Mouse (Mus musculus) thymus, postnatal 10 days (tissue): ENCODE results near the gene Fam189a1.

Source experiments
- DNase-seq, 2 experiments: peaks; one replicate each; pipeline ENCODE4 v3.0.0; 2021; ENCODE audit warnings: low spot score in 2 of 2

Fam189a1 gene

DNA sequence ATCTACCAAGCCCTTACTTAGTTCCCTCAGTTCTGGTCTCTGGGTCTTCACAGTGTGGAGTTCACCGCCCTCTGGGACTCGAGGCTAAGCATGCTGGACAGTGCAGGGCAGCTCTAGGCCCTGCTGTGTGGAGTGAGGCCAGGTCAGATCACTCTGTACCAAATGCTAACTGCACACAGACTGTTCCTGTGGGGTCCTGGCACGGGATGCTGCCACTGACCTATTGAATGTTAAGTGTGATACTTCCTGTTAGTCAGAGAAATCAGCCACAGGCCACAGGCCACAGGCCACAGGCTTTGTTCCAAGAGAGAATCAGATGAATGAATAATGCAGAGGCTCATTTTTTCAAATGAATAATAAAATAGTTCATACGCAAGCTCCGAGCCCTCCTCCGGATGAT is 112.1 kb downstream of the Fam189a1 start:
- no peak for DNase-seq

DNA sequence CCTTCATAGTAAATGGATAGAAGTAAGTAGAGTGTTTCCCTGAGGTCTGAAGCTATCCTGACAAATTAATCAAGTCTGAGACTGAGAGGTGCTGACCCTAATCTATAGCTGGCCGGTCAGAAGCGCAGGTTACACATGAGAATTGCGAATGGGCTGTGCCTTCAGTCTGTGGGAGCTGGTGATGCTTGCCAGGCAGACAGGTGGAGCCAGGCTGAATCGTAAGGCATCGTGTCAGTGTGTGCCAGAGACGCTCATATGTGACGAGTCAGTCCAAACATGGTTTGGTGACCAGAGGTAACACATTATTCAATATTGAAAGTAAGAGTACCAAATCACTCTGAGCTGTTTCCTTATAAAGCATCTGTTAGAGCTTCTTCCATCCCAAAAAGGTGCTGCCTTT is 115.3 kb downstream of the Fam189a1 start:
- no peak for DNase-seq

DNA sequence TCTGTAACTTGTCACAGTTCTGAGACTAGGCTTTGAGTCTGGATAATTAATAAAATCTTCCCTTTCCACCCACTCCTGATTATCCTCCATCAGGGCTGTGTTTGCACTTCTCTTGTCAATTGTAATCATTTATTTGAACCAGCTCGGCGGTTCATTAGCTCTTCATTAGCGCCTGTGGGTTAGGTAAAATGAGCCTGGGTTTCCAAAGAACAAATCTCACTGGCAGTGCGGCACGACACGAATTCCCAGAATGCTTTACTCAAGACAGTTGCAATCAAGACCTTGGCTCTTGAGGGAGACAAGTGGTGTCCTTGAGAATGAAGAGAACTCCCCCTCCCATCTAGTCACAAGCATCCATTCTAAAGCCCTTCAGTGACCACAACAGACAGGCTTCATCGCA is 124.6 kb downstream of the Fam189a1 start:
- no peak for DNase-seq

DNA sequence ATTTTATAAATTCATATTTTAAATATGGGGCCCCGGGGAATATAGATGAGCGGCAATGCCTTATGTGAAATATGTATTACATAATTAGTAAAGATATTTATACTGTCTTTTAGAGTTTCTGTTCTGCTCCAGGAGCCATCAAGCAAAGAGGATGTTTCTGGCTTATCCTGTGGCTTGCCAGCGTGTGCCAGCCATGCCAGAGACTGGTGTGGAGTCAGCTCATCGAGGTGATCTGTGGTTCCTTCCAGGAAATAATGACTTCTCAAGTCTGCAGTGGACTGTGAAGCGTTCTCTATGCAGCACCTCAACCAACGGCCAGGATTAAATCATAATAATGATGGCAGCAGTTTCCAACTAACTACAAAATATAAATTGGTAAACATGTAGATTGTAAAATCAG is 125.2 kb downstream of the Fam189a1 start:
- no peak for DNase-seq

DNA sequence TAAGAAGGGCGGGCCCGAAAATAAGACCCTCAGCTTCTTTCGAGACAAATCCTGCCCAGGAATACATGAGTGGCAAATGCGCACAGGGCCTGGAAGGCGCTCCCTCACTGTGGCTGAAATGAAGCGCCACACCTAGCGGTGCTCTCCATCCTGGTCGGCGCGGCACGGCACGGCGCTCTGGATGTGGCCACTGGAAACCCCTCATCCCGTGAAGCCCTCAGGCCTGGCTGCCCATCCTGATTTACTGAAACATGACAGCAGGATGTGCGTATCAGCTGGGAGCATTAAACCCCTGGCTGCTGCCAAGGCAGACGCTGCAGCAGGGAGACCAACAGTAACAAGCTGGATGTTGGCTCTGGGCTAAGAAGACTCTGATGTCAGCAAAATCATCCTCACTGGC is 126.4 kb downstream of the Fam189a1 start:
- DNase-seq, result no peak

DNA sequence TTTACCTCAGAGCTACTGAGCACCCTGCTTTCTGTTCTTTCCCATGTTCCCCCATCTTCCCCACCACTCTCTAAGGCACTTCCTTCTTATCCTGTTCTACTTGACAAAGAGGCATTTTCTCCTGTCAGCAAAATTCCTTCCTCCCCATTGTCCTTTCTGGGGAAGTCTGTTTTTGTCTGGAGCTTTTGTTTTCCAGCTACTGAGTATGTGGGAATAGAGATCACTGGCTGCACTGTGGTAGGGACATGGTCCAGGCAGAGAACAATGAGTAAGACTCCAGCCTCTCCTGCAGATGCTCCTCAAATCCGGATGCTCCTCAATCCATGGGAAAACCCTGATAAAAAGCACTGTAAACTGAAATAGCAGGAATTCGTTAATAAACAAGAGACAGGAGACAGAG is 135.1 kb downstream of the Fam189a1 start:
- DNase-seq, result no peak

DNA sequence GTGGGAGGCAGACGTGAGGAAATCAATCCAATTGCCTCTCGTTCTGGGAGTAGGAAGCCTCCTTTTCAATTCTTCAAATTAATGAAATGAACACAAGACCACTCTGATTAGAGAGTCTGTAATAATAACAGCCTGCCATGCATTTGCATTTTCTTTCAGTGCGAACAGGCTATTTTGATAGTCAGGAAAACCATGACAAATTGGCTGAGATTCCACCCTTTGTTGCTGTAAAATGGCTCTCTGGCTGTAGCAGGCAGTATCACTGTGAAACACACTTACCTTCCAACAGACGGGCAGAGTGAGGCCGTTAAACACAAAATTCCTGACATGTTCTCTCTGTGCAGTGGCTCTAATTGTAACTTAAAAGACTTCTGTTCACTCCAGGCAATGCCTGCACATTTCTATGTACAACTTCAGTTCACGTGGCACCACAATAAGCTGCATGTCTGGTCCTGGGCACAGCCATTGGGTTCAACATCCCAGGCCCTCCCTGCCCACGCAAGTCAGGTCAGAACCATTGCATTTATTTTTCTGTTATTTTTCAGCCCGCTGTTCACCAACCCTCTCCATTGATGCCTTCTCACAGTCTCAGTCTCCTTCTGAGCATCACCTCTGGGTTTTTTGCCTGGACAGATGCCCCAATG is 138.2 kb downstream of the Fam189a1 start:
- DNase-seq, result no peak

DNA sequence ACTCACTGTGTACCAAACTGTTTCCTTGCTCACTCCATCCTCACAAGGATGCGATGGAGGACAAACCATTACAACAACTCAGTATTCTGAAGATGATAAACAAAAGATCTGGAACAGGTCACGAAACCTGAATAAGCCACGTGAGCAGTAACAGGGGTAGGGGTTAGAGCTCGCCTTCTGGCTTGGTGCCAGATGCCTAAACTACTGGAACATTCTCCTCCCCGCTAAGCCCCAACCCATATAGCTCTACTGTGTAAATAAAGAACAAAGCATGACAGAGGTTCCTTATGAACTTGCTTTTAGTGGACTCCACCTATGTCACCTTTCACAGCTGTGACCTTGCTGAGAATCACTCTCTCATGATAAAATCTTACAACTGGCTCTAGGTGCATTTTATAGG is 139.0 kb downstream of the Fam189a1 start:
- no peak for DNase-seq

DNA sequence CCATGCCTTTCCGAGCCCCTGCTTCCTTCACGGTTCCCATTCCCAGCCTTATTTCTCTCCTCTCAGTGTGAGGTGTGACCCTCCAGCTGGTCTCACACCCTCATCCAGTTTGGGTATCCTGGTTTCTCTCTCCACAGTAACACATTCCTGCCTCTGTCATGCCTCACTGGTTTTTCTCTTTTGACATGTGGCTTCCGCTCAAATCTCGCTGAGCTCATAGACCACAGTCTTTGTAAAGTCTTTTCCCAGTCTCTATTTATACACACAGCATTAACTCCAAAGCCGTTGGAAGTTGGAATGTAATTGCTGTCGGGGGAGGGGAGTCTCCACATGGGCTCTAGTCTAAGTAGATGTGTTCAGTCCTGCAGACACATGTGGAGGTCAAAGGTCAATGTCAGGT is 145.2 kb downstream of the Fam189a1 start:
- DNase-seq, result no peak

DNA sequence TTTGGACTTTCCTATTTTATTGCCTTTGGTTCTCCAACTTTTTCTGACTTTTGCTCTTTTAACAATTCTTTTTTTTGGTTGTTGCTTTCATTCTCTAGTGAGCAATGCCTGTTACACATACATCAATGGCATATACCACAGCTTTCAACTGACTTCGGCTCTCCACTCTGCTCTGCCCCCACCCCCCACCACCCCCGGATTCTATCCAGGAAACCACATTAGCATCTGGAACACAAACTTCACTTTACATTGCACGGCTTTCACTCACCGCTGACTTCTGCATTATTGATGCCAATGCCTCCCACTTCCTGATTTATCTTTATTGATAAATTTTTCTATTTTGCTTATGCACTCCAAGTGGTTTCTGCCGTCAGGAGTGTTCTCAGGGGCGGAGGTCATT is 146.1 kb downstream of the Fam189a1 start:
- DNase-seq, result no peak

DNA sequence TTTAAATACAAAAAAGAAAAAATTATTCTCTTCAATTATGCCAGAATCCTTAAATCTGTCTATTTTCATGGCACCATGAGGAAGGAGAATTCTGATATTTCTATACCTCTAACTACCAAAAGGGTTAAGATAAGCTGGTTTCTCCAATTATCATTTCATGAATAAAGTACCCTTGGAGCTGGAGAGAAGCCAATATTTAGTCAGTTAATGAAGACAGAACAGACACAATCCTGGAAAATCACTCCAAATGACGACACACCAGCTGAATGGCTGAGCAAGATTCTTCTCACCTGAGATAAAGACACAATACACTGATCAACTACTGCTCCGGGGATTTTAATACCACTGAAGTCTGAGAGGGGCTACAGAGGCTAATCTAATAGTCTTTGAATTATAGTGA is 150.6 kb downstream of the Fam189a1 start:
- no peak for DNase-seq

DNA sequence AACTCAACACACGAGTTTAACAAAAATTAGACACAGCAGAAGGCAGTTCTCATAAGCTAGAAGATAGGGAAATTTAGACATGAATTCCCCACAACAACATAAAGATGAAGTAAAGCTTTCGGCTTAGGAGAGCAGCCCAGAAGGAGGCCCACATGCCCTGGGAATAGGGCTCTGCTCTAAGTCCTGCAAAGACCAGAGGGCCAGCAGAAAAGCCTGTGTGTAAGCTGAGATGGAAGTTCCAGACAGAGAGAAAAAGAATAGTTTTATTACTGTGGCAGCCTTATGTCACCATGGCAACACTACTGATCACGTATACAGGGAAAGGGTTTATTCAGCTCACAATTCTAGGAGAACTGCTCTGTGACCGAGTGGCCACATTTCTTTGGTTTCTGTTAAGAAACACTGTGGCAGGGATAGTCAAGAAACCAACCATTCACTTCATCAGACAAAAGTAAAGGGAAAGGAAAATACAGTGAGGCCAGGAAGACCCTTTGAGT is 156.6 kb downstream of the Fam189a1 start:
- DNase-seq, result no peak

DNA sequence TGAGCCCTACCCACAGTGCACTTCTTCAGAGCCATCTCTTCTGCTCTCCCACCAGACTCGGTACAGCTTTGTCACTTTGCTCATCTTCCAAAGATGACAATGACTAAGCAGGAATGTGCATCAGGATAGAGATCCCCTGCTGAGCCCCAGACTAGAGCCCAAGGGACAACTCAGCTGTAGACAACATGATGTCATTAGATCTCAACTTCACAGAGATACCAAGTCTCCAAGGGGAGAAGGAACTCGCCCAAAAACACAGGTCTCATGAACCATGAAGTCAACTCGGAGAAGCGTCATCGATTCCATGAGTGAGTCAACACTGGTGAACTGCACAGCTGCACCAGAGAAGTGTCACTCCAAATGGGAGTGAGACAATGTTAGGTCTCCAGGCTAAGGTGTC is 158.6 kb downstream of the Fam189a1 start:
- no peak for DNase-seq

DNA sequence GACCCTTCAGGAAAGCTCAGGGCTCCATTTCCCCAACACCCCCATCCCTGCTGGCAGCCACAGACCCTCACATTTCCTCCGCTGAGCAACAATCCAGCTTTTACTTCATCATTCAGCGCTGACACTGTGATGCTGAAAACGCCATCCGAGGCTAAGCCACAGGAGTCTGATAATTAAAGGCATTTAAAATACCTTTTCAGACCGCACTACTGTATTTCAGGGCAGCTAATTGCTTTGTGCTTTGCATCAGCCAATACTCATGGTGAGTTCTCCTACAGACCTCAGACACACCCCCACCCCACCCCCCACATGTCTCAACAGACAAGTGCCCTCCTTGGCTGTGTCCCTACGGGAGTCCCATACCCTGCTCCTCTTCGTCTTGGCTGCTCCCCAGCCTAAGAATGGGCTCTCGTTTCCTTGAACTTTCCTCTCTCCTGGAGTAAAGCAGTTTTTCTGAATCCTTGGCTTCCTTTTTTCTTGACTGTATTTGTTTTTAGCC is 160.4 kb downstream of the Fam189a1 start:
- no peak for DNase-seq

DNA sequence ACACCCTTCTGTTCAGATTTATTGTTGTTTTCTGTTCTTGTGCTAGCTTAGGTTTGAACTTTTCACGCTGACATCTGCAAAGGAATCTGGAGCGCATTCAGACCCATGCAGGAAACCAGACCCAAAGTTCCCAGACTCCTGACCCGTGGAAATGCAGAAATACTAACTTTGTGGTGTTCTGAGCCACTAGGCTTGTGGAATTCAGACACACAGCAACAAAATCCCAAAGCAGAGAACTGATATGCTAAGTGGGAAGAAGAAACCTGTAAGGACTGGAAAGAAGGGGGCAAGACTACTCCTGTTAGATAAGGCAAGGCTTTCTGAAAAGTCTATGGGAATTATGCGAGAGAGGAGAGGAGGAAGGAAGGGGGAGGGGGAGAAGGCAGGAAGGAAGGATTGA is 167.0 kb downstream of the Fam189a1 start:
- DNase-seq, result no peak

DNA sequence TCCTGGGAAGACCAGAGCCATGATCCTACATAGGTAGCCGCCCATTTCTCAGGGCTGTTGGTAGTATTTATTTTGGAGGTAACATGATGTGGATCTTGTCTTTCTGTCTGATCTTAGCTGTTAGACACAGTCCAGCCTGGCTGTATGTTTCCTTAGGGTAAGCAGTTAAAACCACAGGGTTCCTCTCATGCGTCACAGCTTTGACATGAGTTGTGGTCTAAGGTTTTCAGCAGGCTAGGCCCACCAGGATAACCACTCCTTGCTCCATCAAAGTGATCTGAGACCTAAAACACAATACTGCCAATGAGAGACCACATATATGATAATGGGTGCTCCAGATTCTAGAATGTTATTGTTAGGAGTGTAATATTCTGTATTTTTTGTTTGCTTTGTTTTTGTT is 168.4 kb downstream of the Fam189a1 start:
- DNase-seq, result no peak

DNA sequence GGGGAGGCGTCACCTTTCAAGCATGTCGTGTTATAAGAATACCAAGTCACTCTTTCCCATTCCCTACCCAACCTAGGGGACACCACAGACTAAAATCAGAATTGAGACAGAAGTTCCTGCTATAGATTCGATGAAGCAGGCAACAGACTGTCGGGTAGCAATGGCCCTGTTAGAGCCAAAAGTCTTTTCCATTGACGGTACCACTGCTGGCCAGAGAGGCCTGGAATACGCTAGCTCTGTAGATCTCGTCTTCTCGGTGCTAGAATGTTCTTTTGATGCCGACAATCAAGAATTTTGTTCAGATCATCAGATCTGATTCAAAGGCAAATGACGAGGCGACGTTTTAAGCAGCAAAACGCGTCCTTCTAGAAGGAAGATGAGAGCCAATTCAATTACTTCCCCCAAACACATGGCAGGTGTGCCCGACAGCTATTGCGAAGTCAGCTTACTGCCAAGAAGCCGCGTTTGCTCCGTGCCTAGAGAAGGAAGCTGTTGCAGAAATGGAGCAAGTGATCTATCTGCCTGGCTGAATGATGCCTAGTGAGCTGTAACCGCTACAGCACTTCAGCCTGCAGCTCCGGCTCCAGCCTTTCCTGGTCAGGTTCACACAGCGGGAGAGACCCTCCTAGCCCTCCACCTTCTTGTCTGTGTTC is 171.8 kb downstream of the Fam189a1 start:
- no peak for DNase-seq

DNA sequence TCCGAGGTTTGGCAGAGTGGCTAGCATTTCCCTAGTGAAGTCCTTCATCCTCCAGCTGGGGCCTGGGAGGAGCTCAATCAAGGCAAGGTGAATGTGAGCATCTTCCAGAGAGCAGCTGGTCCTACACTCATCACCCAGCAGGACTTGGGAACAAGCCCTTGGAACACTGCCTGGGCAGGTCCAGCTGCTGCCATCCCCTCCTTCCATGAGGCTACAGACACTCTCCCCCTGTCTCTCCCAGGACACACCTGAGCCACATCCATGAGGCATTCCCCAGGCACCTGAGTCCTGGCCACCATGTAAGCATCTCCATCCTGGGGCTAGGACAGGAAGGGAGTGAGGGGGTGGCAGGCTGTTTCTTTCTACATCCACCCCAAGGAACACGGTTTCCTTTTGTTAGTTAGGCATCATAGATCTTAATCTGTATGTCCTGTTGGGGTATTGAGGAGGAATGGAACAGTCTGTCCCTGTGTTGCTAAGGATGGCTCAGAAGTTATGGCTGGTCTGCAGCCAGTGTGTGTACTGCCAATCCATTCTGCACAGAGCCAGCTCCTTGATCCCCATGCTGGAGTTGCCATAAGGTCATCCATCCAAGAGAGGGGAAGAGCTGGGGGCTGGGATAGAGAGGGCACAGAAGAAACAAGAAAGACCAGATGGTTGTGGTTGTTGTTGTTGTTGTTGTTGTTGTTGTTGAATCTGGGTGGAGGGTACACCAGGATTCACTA is 174.7 kb downstream of the Fam189a1 start:
- DNase-seq, result no peak

DNA sequence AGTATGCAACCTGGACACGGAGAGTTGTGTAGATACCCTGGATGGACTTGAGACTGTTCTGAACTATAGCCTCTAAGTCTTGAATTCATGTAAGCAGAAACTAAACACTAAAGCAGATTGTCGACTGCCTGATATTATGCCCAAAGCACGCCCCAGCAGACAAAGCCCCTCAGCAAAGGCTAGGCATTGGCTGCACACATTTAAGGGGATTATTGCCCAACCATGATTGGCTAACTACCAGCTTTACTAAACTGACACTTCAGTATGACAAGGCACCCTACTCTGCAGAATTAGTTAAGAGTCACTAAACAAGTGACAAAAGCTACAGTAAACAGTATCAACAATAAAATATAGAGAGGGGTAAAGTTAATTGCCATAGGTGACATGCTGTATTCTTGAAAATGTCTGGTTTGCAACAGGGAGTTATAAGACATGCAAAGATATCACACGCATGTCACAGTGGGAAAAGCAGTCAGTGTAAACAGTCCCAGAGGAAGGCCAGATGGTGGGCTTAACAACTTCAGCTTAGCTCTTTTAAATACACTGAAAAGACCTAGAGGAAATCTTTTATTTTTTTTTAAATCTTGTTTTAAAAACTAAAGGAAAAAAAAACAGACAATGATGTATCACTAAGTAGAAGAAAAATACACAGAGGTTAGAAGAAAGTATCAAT is 182.6 kb downstream of the Fam189a1 start:
- no peak for DNase-seq

DNA sequence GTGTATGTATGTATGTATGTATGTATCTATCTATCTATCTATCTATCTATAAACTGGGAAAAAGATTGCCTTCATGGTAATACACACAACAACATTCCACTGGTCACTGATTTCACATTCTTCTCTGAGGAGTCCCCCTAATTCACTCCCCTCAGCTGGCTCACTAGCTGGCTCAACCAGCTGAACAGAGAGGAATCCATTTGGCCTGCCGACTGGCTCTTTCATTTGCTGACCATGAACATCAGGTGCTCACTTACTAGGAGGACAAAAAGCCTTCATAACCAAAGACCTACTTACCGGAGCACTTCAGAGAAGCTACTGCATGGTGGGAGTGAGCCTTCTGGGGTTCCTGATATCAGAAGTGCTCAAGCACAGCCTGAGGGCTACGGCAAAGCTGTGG is 194.2 kb downstream of the Fam189a1 start:
- DNase-seq, result no peak

DNA sequence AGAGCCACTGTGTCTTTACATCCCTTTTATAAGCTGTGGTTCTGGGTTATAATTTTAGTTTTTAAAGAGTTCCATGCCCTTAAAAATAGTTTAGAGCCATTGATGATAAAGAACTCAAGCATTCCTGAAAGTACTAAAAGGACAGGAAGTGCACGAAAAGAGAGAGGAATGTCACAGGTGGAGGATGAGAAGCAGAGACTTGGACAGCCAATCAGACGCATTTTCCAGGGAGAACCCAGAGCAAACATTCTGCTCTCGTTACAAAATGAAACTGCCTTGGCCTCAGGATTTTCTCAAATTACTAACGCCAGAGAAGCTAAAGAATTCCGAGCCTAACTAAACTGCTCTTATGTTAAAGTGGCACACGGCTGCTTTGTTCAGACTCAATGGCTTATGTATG is 197.3 kb downstream of the Fam189a1 start:
- no peak for DNase-seq

DNA sequence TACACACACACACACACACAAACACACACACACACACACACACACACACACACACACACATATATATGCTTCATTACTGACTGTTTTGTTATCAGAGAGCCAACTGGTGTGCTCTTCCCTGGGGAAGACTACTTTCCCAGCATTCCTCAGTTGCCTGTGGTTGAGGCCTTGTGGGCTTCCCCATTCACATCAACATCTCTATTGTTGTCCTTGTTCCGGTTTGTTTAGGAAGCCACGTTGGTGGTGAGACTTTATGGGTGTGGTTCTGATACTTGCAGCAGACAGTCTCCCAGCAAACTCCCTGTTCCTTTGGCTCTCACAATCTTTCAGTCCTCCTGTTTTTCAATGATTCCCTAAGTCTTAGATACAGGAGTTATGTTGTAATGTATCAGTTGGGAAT is 204.2 kb downstream of the Fam189a1 start:
- no peak for DNase-seq

DNA sequence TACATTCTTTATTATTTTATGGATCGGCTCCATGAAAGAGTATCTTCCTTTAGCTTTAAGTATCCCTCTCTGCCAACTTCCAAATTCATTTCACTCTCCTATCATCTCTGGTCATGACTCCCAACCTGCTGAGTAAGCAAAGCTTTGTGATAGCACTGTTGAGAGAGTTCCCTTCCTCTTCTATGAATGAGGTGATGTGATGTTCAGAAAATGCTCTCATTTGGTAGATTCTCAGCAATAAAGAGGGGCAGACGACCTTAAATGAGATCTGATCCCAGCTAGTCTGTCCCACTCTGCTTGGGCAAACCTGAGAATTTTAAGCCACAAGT is 205.6 kb downstream of the Fam189a1 start:
- DNase-seq, result no peak
